Mouse (Mus musculus) kidney, adult 2 months (tissue): ENCODE data around the gene Gpr4.

Experiments
- CTCF ChIP-seq: fragments of 200-500 bp; conservative IDR thresholded peaks from 2 replicates; pipeline ENCODE4 v1.5.1; 2011; ENCODE audit warnings: low read depth, mild to moderate bottlenecking, control low read depth, low read length, moderate library complexity, mixed read lengths; ENCODE audit not compliant: insufficient read depth, insufficient read length
- POLR2A ChIP-seq: fragments of 200-500 bp; IDR thresholded peaks from one replicate; pipeline ENCODE4 v1.6.1; 2011; ENCODE audit warnings: low read depth, low read length, control low read depth

GRCm38 (mm10) chr7:19178443-19179092 lies 33.8 kb upstream of the Gpr4 start:
- TF ChIP-seq CTCF (peak; percentile 79), POLR2A (no peak)
